Mouse (Mus musculus) bone marrow, adult 2 months (tissue): ENCODE data around the gene Usp31.

ENCODE experiments used
- CTCF ChIP-seq: fragments of 200-500 bp; IDR thresholded peaks from 2 replicates; pipeline ENCODE4 v1.5.1; 2011; ENCODE audit warnings: low read length, control low read depth; ENCODE audit not compliant: control insufficient read depth, insufficient read depth
- POLR2A ChIP-seq: fragments of 200-500 bp; IDR thresholded peaks from 2 replicates; pipeline ENCODE4 v1.6.1; 2011; ENCODE audit warnings: low read depth, mild to moderate bottlenecking, control low read depth, low read length, borderline replicate concordance; ENCODE audit not compliant: control insufficient read depth

- TF ChIP-seq CTCF (no peak), POLR2A (no peak)
Observed at GRCm38 (mm10) chr7:121594623-121595022, 112.4 kb downstream of the Usp31 start.
